Mouse (Mus musculus) megakaryocyte, embryonic 14.5 days (primary cell): ENCODE measurements at regions not wholly inside any gene's neighbourhood (a gene's known extent, or its start where the extent isn't known, plus 50 kb on each side); places are given as distances from the start of the nearest gene placed in this dataset.

ENCODE experiments used
- FLI1 ChIP-seq: IDR thresholded peaks from 2 replicates; pipeline ENCODE4 v1.6.1; 2012; ENCODE audit warnings: low read length, inconsistent platforms, mixed read lengths
- GATA1 ChIP-seq: IDR thresholded peaks from 3 replicates; pipeline ENCODE4 v1.6.1; 2012; ENCODE audit warnings: mixed read lengths, low read length, inconsistent platforms, borderline replicate concordance

DNA sequence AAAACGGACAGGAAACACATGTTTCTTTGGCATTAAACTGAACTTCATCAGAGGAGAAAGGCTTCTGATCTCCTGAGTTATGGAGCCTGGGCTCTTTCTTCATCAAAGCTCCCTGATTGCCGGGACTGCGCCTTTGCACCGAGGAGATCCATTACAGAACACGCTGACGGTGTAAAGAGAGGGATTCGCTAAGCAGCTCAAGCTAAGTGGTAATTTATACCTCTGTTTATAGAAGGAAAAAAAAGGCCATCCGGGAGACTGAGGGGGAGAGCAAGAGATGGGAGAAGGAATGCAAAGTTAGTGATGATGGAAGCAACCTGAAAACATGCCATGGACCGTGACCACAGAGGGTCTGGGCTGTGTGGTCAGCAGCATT, 77.2 kb upstream of the Tmem72 start:
- TF ChIP-seq FLI1 (no peak), GATA1 (no peak)
